Mouse (Mus musculus) liver, embryonic 14.5 days (tissue): ENCODE measurements around the gene Gpd2.

Source experiments
- CTCF ChIP-seq: IDR thresholded peaks from 2 replicates; pipeline ENCODE4 v1.5.1; 2016; ENCODE audit warnings: antibody characterized with exemption, low read depth, control low read depth
- EP300 ChIP-seq: IDR thresholded peaks from 2 replicates; pipeline ENCODE4 v1.6.1; 2016; ENCODE audit warnings: antibody characterized with exemption, low read depth

DNA sequence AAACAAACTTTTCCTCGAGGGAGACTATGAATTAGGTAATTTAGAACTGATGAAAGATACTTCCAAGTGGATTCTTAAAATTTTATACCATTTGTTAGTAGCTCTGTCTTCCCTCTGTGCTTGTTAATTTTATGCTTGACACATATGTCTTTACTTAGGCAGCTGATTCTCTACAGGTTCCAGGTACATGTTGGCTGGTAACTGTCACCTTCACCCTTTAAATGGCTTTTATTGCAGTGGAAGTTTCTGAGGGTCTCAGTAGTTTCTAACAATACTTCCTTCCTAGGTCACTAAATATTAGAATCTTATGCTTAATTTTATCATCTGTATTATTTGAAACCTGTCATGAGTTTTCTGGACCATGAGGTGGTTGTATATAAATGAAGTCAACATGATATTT, 105.5 kb downstream of the Gpd2 start:
- TF ChIP-seq CTCF (no peak), EP300 (no peak)
